Mouse (Mus musculus) lung, adult 2 months (tissue): Measurements from ENCODE around the gene Tnrc18.

Experiments
- CTCF ChIP-seq: fragments of 200-500 bp; IDR thresholded peaks from 2 replicates; pipeline ENCODE4 v1.5.1; 2011; ENCODE audit warnings: mild to moderate bottlenecking, low read length, control low read depth; ENCODE audit not compliant: insufficient read depth
- POLR2A ChIP-seq: fragments of 200-500 bp; IDR thresholded peaks from 2 replicates; pipeline ENCODE4 v1.6.1; 2011; ENCODE audit warnings: low read depth, mild to moderate bottlenecking, control low read depth, low read length, borderline replicate concordance; ENCODE audit errors: extremely low read depth

- TF ChIP-seq CTCF, result no peak
- TF ChIP-seq POLR2A, result no peak
Observed at GRCm38 (mm10) chr5:142702511-142703138, 114.8 kb downstream of the Tnrc18 start.
